Mouse (Mus musculus) myocyte (in vitro differentiated cells): ENCODE measurements around the gene Olfr1458. TPM values are rescaled to one million over a fixed set of nuclear protein-coding genes. Genes with fewer than 3 reads are reported as not detected.

Experiments
- H3K27me3 ChIP-seq: one replicate; pipeline ENCODE4 v1.6.1; 2011; ENCODE audit not compliant: control insufficient read depth, insufficient read depth, insufficient read length
- H3K36me3 ChIP-seq: one replicate; pipeline ENCODE4 v1.6.1; 2011; ENCODE audit not compliant: control insufficient read depth, insufficient read depth
- H3K4me2 ChIP-seq: one replicate; pipeline ENCODE4 v1.6.1; 2011; ENCODE audit warnings: low read depth, control low read depth
- H3K4me3 ChIP-seq: one replicate; pipeline ENCODE4 v1.5.1; 2011; ENCODE audit warnings: mild to moderate bottlenecking, control low read depth, moderate library complexity
- H3K79me2 ChIP-seq: one replicate; pipeline ENCODE4 v1.6.1; 2011; ENCODE audit not compliant: control insufficient read depth, insufficient read depth
- H3ac ChIP-seq: one replicate; pipeline ENCODE4 v1.6.1; 2011; ENCODE audit not compliant: control insufficient read depth, insufficient read length
- CEBPB ChIP-seq: IDR thresholded peaks from 2 replicates; pipeline ENCODE4 v1.6.1; 2011; ENCODE audit warnings: mild to moderate bottlenecking, moderate library complexity; ENCODE audit not compliant: poor library complexity, insufficient read depth, severe bottlenecking
- MAX ChIP-seq: IDR thresholded peaks from one replicate; pipeline ENCODE4 v1.6.1; 2011; ENCODE audit warnings: low read depth, mild to moderate bottlenecking, control low read depth
- POLR2AphosphoS2 ChIP-seq: IDR thresholded peaks from one replicate; pipeline ENCODE4 v1.6.1; 2011; ENCODE audit warnings: low read depth, control low read depth; ENCODE audit not compliant: insufficient read length
- SRF ChIP-seq: IDR thresholded peaks from one replicate; pipeline ENCODE4 v1.6.1; 2011; ENCODE audit warnings: low read depth; ENCODE audit not compliant: control insufficient read depth, insufficient read length
- polyA plus RNA-seq: library from polyadenylated mRNA; unstranded; fragments of >200 nt; fragmentation: generic; extraction: Trizol; gene quantifications from one replicate; pipeline ENCODE4 v1.2.1, GENCODE M21; 2012; ENCODE audit warnings: missing spikeins

Olfr1458 gene
- polyA plus RNA-seq, 1 experiment = not detected

GRCm38 (mm10) chr19:13060310-13060709 is 46.3 kb downstream of the Olfr1458 start, which contains the start of gene Olfr1454:
Gene Olfr1454, plus strand, starts transcription at chr19:13060610.
- Histone ChIP-seq H3K79me2 (no peaks in the 10 kb centered on the region), H3K4me3 (no peak within 1 kb of the TSS), H3ac (no peak within 1 kb of the TSS), H3K27me3 (no peaks in the 10 kb centered on the region), H3K36me3 (no peaks in the 10 kb centered on the region), H3K4me2 (no peak within 1 kb of the TSS)
- TF ChIP-seq MAX = no peak
- TF ChIP-seq POLR2AphosphoS2 = no peak
- TF ChIP-seq SRF = no peak
- TF ChIP-seq CEBPB = no peak

Other genes starting within 250 kb of the Olfr1458 start
- gene Olfr1444, start 249.5 kb downstream of the Olfr1458 start, polyA plus RNA-seq = not detected
- gene Olfr1445, start 222.9 kb downstream of the Olfr1458 start, polyA plus RNA-seq = not detected
- not detected for gene Olfr1446, start 213.3 kb downstream of the Olfr1458 start, polyA plus RNA-seq
- not detected for gene Olfr1447, start 203.0 kb downstream of the Olfr1458 start, polyA plus RNA-seq
- gene Olfr1448, start 182.4 kb downstream of the Olfr1458 start, polyA plus RNA-seq = not detected
- gene Olfr1449, start 175.9 kb downstream of the Olfr1458 start, polyA plus RNA-seq = not detected
- not detected for gene Olfr1450, start 156.5 kb downstream of the Olfr1458 start, polyA plus RNA-seq
- not detected for gene Olfr1451, start 111.8 kb downstream of the Olfr1458 start, polyA plus RNA-seq
- gene Olfr1453, start 78.4 kb downstream of the Olfr1458 start, polyA plus RNA-seq = not detected
- gene Olfr1454, start 46.2 kb downstream of the Olfr1458 start, polyA plus RNA-seq = not detected
- gene Olfr1457, start 8.9 kb downstream of the Olfr1458 start, polyA plus RNA-seq = not detected
- 0.01 TPM for gene Olfr1459, start 42.8 kb upstream of the Olfr1458 start, polyA plus RNA-seq
- gene Olfr1461, start 56.2 kb upstream of the Olfr1458 start, polyA plus RNA-seq = not detected
- not detected for gene Olfr1462, start 79.0 kb upstream of the Olfr1458 start, polyA plus RNA-seq
- gene Olfr1463, start 124.6 kb upstream of the Olfr1458 start, polyA plus RNA-seq = not detected
- not detected for gene Olfr1465, start 208.8 kb upstream of the Olfr1458 start, polyA plus RNA-seq
- gene Olfr1466, start 232.1 kb upstream of the Olfr1458 start, polyA plus RNA-seq = not detected